Mouse (Mus musculus) kidney, postnatal 10 days (tissue): ENCODE measurements at regions not wholly inside any gene's neighbourhood (a gene's known extent, or its start where the extent isn't known, plus 50 kb on each side); places are given as distances from the start of the nearest gene placed in this dataset.
A peak's percentile ranks its signal among the peaks of the same experiment; 100 is the strongest.

Experiments used
- DNase-seq: peaks from one replicate; pipeline ENCODE4 v3.0.0; 2021; ENCODE audit warnings: mixed read lengths

GRCm38 (mm10) chr14:107727234-107727633 lies 1186.7 kb downstream of the Slitrk1 start:
- no peak for DNase-seq

- no peak for DNase-seq
Observed at GRCm38 (mm10) chr14:107688349-107688748, 1225.6 kb downstream of the Slitrk1 start.

- DNase-seq: no peak
Observed at GRCm38 (mm10) chr14:107687261-107688019, 1226.5 kb downstream of the Slitrk1 start.

GRCm38 (mm10) chr14:107656595-107656994 lies 1257.4 kb downstream of the Slitrk1 start:
- DNase-seq: no peak

GRCm38 (mm10) chr14:107615466-107615865 lies 1298.5 kb downstream of the Slitrk1 start:
- DNase-seq: no peak

- DNase-seq: peak; percentile 16
Observed at GRCm38 (mm10) chr14:107614348-107614747, 1299.6 kb downstream of the Slitrk1 start.

GRCm38 (mm10) chr14:107603198-107603597 lies 1310.8 kb downstream of the Slitrk1 start:
- no peak for DNase-seq

GRCm38 (mm10) chr14:107586715-107587114 lies 1327.2 kb downstream of the Slitrk1 start:
- DNase-seq: no peak

GRCm38 (mm10) chr14:107584252-107584651 lies 1329.7 kb downstream of the Slitrk1 start:
- no peak for DNase-seq

GRCm38 (mm10) chr14:107570676-107571075 lies 1343.3 kb downstream of the Slitrk1 start:
- DNase-seq: no peak

GRCm38 (mm10) chr14:107568496-107568895 lies 1345.5 kb downstream of the Slitrk1 start:
- no peak for DNase-seq
